Mouse (Mus musculus): Measurements from ENCODE around the gene Ak7. TPM values are rescaled to one million over a fixed set of nuclear protein-coding genes. Genes with fewer than 3 reads are reported as not detected.

Ak7 gene
- polyA plus RNA-seq, 1 experiment from 2014 or later: 1.0 TPM

DNA sequence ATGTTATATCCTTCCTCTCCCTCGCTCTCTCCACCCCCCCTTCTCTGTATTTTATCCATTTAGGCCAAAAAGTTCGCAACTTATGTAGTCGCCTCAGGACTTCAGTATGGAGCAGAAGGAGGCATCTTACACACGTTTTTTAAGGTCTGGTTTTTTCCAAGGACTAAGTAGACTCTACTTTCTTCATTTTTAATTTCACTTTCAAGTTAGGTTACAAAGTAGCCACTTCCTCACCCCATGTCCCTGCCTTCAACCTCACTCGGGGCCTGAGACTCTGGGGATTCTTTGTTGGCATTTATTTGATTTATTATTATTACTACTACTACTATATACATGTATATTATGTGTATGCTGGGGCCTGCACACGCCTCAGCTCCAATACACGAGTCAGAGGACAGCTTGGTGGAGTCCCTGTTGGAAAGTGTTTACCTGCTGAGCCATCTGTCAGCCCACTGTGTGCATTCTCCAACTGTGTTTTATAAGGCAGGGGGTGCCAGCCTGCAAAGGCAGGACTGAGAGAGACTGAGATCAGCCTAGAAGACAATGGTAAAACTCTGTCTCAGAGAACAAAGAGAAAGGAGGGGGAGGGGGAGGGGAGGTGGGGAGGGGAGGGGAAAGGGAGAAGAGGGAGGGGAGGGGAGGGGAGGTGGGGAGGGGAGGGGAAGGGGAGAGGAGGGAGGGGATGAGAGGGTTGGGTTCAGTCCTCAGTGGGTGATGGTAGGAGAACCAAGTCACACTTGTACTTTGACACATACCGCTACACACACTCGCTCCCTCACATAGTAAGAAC, 27.8 kb downstream of the Ak7 start:
- no peaks in the 10 kb centered on the region for H3K36me3 ChIP-seq (ENCODE audit: poor library complexity, severe bottlenecking)
- 75% methylated on average over 9 of the region's 9 CpGs for WGBS
- H3K4me3 ChIP-seq: no peak overlapping the region
- no peak for ATAC-seq
- H3K27me3 ChIP-seq: no peaks in the 10 kb centered on the region
- no peak overlapping the region for H3K9ac ChIP-seq
- H3K4me2 ChIP-seq: no peak overlapping the region
- no peak overlapping the region for H3K27ac ChIP-seq
- no peaks in the 10 kb centered on the region for H3K4me1 ChIP-seq
- H3K9me3 ChIP-seq (replicated peaks): no peaks in the 10 kb centered on the region

DNA sequence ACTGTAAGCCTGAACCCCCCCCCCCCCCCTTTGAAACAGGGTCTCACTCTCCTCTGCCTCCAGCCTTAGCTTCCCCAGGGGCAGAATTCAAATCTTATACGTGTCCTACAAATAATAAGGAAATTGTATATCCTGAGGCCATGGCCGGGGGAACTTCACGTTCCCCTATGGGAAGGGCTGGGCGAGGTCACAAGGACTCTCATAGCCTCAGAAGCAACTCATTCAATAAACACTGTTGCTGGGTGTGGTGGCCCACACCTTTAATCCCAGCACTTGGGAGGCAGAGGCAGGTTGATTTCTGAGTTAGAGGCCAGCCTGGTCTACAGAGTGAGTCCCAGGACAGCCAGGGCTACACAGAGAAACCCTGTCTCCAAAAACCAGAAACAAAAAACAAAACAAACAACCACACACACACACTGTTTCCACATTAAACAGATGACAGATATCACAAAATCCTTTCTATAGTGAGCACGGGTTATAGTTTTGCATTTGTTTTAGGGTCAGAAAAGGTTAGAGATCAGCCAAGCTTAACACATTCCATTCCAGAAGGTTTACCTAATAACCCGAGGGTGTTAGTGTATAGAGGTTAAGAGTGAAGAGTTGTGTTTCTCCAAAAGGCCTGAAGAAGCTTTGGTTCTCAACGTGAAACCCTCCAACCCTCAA, 29.6 kb downstream of the Ak7 start:
- no peaks in the 10 kb centered on the region for H3K36me3 ChIP-seq (ENCODE audit: poor library complexity, severe bottlenecking)
- 77% methylated on average over 7 of the region's 7 CpGs for WGBS
- no peak for ATAC-seq

DNA sequence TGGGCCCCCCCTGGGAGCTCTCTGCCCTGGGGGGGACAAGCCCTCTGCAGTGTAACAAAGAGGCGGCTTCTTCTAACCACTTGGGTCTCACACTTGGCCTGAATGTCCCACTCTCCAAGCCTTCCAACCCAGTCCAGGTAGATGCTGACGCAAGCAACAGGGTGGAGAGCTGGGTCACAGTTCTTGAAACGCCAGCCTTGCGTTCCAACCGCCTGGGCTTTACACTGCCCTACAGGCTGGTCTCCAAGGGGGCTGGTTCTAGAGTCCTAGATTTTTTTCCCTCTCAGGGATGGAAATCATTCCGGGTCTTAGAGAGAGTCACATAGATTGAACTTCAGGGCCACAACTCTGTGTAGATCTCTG, 30.1 kb downstream of the Ak7 start:
- ATAC-seq: no peak
- Histone ChIP-seq H3K9me3 (replicated peaks) (no peaks in the 10 kb centered on the region), H3K27ac (no peak overlapping the region), H3K4me2 (no peak overlapping the region), H3K4me3 (no peak overlapping the region), H3K9ac (no peak overlapping the region), H3K4me1 (no peaks in the 10 kb centered on the region), H3K27me3 (no peaks in the 10 kb centered on the region), H3K36me3 (ENCODE audit: poor library complexity, severe bottlenecking) (no peaks in the 10 kb centered on the region)
- WGBS: 92% methylated on average over 6 of the region's 6 CpGs

More for the DNA sequence above, 29.6 kb downstream of the Ak7 start:
- no peak overlapping the region for H3K27ac ChIP-seq
- no peaks in the 10 kb centered on the region for H3K4me1 ChIP-seq
- no peak overlapping the region for H3K4me2 ChIP-seq
- no peaks in the 10 kb centered on the region for H3K27me3 ChIP-seq
- no peaks in the 10 kb centered on the region for H3K9me3 ChIP-seq (replicated peaks)
- H3K4me3 ChIP-seq: no peak overlapping the region
- no peak overlapping the region for H3K9ac ChIP-seq

DNA sequence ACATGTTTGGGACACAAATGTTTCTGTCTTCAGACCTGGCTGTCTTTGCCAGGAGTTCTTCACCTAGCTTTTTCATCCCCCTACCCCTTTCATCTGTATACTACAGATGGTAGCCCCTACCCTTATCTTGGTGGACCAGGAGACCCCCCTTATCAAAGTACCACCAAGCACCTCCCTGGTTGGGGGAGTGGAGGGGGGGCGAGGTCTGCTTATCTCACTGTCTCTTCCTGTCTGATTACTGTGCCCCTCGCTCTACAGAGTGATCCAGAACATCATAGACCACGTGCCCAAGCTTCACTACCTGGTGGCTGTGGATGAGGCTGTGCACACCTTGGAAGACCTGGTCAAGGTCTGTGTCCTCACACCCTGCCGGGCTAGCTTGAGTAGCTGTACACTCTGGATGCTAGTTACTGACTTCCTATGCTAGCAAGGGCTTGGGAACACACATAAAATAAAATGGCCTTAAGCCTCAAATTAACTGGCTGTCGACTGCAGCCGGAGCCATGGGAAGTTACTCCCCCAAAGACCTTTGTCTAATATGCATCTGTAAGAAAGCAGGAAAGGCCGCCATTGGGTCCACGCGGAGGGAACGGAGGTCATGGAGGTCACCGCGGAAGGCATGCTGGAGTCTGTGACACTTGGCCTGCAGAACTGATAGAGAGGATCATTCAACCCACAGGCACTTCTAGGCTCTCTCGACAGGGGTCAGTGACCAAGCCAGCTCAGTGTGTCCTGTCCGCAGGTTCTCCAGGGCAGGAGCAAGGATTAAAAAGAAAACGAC, 32.7 kb downstream of the Ak7 start:
- WGBS: 84% methylated on average over 15 of the region's 15 CpGs
- Histone ChIP-seq H3K4me2 (no peak overlapping the region), H3K36me3 (ENCODE audit: poor library complexity, severe bottlenecking) (no peaks in the 10 kb centered on the region), H3K27me3 (no peaks in the 10 kb centered on the region), H3K27ac (no peak overlapping the region), H3K4me1 (no peaks in the 10 kb centered on the region), H3K4me3 (no peak overlapping the region), H3K9me3 (replicated peaks) (no peaks in the 10 kb centered on the region), H3K9ac (no peak overlapping the region)
- ATAC-seq: no peak

DNA sequence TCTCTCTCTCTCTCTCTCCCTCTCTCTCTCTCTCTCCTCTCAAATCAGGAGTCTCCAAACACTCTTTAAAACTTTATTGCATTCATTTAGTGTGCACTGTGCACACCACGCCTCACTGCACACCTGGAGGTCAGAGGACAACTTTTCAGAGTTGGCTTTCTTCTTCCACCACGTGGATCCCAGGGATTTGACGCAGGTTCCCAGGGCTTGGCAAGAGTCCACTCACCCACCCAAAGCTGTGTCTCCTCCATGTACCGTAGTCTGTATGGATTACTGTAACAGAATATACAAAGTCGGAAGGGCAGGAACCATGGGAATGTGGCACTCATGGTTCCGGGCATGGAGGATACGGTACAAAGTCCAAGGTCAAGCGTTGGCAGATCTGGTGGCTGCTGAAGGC, 33.9 kb downstream of the Ak7 start:
- Histone ChIP-seq H3K4me3 (no peak overlapping the region), H3K4me2 (no peak overlapping the region), H3K27me3 (no peaks in the 10 kb centered on the region), H3K9me3 (replicated peaks) (no peaks in the 10 kb centered on the region), H3K9ac (no peak overlapping the region), H3K4me1 (no peaks in the 10 kb centered on the region), H3K27ac (no peak overlapping the region), H3K36me3 (ENCODE audit: poor library complexity, severe bottlenecking) (no peaks in the 10 kb centered on the region)
- 92% methylated on average over 8 of the region's 8 CpGs for WGBS
- ATAC-seq: no peak

DNA sequence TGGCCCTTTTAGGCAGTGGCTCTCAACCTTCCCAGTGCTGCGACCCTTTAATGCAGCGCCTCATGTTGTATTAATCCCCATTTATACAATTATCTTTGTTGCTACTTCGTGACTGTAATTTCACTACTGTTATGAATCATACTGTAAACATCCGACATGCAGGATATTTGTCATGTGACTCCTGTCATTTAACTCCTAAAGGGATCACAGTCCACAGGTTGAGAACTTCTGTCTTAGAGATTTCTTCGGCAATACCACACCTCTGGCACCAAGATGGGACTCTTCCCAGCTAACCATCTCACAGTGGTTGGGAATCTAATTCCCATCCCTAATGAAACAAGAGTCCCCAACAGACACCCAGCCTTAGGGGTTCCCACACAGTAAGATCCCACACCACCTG, 42.3 kb downstream of the Ak7 start:
- no peaks in the 10 kb centered on the region for H3K4me1 ChIP-seq
- no peak overlapping the region for H3K27ac ChIP-seq
- WGBS: 92% methylated on average over 5 of the region's 5 CpGs
- no peak for ATAC-seq
- no peak overlapping the region for H3K4me3 ChIP-seq
- H3K4me2 ChIP-seq: no peak overlapping the region
- no peaks in the 10 kb centered on the region for H3K9me3 ChIP-seq (replicated peaks)
- no peak overlapping the region for H3K9ac ChIP-seq
- no peaks in the 10 kb centered on the region for H3K36me3 ChIP-seq (ENCODE audit: poor library complexity, severe bottlenecking)
- H3K27me3 ChIP-seq: no peaks in the 10 kb centered on the region

DNA sequence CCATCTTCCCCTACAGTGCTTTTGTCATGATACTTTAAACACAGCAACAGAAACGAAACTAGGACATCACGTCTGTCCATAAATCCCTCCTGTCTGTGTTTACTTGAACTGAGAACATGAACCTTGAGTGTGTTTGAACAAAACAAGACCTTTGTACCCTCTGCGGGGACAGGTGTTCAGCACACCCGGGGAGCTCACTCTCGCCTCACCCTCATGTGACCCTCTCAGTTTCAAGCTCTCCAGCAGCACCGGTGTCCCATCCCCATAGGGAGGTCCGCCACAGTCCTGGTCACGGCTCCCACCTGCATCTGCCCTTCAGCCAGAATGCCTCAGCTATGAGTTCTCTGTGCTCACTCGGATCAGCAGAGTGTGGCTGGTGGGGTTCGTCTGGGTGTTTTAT, 48.0 kb downstream of the Ak7 start:
- Histone ChIP-seq H3K4me1 (no peaks in the 10 kb centered on the region), H3K9me3 (replicated peaks) (no peaks in the 10 kb centered on the region), H3K4me2 (no peak overlapping the region), H3K9ac (no peak overlapping the region), H3K27ac (no peak overlapping the region), H3K4me3 (no peak overlapping the region), H3K36me3 (ENCODE audit: poor library complexity, severe bottlenecking) (no peaks in the 10 kb centered on the region), H3K27me3 (no peaks in the 10 kb centered on the region)
- ATAC-seq: no peak
- WGBS: 94% methylated on average over 10 of the region's 10 CpGs

DNA sequence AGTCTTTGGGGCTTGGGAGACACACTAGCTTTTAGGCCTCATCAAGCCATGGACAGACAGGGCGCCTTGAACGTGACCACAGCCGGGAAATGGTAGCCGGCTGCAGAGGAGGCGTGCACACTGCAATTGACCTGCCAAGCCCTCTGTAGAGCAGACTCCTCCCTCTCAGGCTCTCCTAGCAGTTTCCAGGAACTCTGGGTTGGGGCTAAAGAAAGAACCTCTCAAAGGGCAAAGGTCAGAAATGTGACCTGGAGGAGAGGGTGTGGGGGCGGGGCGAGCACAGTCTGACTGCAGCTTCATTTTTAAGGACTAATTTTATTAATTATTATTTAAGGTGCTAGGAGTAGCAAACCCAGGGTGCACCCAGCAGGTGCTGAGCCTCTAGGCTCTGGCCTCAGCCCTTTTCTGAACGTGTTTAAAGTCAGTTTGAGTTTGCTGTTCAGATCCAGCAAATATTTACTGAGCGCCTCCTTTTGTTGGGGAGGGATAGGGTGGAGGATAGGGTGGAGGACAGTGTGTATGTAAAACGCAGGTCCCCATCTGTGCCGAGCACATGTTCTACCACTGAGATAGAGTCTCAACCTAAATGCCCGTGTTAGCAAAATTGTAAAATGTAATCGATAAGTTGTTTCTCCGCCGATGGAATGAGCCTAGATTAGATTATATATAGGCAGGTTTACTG, 52.2 kb downstream of the Ak7 start:
- Histone ChIP-seq H3K36me3 (ENCODE audit: poor library complexity, severe bottlenecking) (no peaks in the 10 kb centered on the region), H3K4me1 (no peaks in the 10 kb centered on the region), H3K4me2 (no peak overlapping the region), H3K4me3 (no peak overlapping the region), H3K9ac (no peak overlapping the region), H3K9me3 (replicated peaks) (no peaks in the 10 kb centered on the region), H3K27ac (no peak overlapping the region), H3K27me3 (no peaks in the 10 kb centered on the region)
- no peak for ATAC-seq
- WGBS: 51% methylated on average over 15 of the region's 15 CpGs

DNA sequence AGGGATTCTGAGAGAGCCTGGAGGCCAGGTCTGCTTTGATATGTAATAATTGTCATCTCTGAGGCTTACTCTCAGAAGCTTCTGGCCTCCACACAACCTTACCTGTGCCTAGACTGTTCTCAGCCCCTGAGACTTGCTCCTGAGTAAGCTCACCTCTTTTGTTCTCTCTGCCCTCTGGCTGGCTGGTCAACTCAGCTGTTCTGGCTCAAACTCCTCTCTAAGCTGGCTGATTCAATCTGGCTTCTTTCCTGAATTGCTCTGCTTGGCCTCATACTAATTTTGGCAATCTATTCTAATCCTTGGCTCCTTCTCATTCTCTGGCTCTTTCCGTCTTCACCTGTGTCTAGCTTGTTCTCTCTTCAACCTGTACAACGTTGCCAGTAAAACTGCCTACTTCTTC, 53.1 kb downstream of the Ak7 start:
- no peaks in the 10 kb centered on the region for H3K9me3 ChIP-seq (replicated peaks)
- 92% methylated on average over 2 of the region's 2 CpGs for WGBS
- H3K4me3 ChIP-seq: no peak overlapping the region
- ATAC-seq: no peak
- no peak overlapping the region for H3K27ac ChIP-seq
- no peaks in the 10 kb centered on the region for H3K36me3 ChIP-seq (ENCODE audit: poor library complexity, severe bottlenecking)
- H3K9ac ChIP-seq: no peak overlapping the region
- no peak overlapping the region for H3K4me2 ChIP-seq
- H3K27me3 ChIP-seq: no peaks in the 10 kb centered on the region
- no peaks in the 10 kb centered on the region for H3K4me1 ChIP-seq

DNA sequence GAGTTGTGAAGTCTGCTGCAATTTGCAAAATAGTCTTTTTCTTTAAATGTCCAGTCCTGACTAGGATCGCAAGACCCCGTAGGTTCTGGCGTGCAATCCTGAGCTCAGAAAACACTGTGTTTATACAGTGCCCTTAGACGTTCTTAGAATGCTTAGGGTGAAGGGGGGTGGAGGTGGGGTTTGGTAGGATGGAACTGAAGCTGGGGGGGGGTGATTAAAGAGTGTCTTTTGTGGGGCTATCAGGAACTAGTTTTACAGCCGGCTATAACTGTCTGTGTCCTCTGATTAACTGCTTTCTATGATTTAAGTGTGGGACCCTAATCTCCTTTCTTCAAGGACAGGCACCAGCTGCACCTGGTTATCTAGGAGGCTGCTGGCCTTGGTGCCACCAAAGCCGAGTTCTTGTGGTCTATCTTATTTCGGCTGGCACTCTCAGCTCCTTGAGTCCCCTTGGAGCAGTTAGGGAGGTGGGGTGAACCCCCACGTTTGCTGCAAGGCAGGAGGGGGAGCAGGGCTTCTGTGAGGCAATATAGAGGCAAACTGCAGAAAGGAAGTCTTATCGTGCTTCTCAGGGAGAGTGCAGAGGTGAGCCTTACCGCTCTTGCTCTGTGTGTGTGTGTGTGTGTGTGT, 54.2 kb downstream of the Ak7 start:
- Histone ChIP-seq H3K4me3 (no peak overlapping the region), H3K4me2 (no peak overlapping the region), H3K27ac (no peak overlapping the region), H3K27me3 (no peaks in the 10 kb centered on the region), H3K36me3 (ENCODE audit: poor library complexity, severe bottlenecking) (no peaks in the 10 kb centered on the region), H3K9ac (no peak overlapping the region), H3K4me1 (no peaks in the 10 kb centered on the region), H3K9me3 (replicated peaks) (no peaks in the 10 kb centered on the region)
- WGBS: 76% methylated on average over 10 of the region's 10 CpGs
- ATAC-seq: no peak

DNA sequence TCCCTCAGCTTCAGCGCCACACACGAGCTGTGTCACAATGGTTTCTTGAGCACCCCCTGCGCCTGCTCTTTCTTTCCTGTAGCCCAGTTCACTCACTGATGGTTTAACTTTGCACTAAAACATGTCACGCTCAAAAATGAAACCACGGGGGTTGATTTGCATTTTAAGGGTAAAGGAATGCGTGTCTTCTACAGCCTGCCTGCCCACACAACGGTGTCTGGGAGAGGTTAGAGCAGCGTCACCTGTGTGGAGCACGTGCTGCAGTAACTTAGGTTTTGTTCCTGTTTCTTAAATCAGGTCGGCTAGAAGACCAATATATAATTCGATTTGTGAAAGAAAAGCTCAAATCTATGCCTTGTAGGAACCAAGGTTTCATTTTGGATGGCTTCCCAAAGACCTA, 55.4 kb downstream of the Ak7 start:
- no peaks in the 10 kb centered on the region for H3K4me1 ChIP-seq
- H3K36me3 ChIP-seq (ENCODE audit: poor library complexity, severe bottlenecking): no peaks in the 10 kb centered on the region
- no peak overlapping the region for H3K9ac ChIP-seq
- WGBS: 75% methylated on average over 11 of the region's 11 CpGs
- H3K27ac ChIP-seq: no peak overlapping the region
- no peaks in the 10 kb centered on the region for H3K9me3 ChIP-seq (replicated peaks)
- no peak overlapping the region for H3K4me2 ChIP-seq
- no peak for ATAC-seq
- H3K4me3 ChIP-seq: no peak overlapping the region
- no peaks in the 10 kb centered on the region for H3K27me3 ChIP-seq

DNA sequence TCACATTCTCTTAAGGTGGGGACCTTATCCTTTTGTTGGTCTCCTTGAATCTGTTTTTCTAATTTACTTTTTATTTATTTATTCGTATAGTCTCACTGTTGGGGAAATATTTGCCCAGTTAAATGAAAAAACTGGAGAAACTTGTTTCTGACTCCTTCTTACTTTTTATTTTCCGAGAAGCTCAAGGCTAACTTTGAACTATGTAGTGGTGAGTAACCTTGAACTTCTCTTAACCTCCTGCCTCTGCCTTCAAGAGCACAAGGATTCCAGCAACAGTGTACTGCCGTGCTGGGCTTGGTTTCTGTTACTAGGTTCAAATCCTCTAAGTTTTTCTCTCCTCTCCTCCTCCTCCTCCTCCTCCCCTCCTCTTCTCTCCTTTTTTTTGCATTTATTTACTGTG, 55.9 kb downstream of the Ak7 start:
- no peak for ATAC-seq
- 78% methylated on average over 3 of the region's 3 CpGs for WGBS
- H3K27me3 ChIP-seq: no peaks in the 10 kb centered on the region
- H3K9ac ChIP-seq: no peak overlapping the region
- no peaks in the 10 kb centered on the region for H3K4me1 ChIP-seq
- no peak overlapping the region for H3K4me2 ChIP-seq
- no peak overlapping the region for H3K27ac ChIP-seq
- H3K4me3 ChIP-seq: no peak overlapping the region
- no peaks in the 10 kb centered on the region for H3K9me3 ChIP-seq (replicated peaks)
- no peaks in the 10 kb centered on the region for H3K36me3 ChIP-seq (ENCODE audit: poor library complexity, severe bottlenecking)
